Mouse (Mus musculus): ENCODE measurements around the gene Cygb. TPM values are rescaled to one million over a fixed set of nuclear protein-coding genes. Genes with fewer than 3 reads are reported as not detected.
"Not testable (repeated sequence)": the region's sequence is repeated elsewhere in the genome, so short reads cannot be mapped to it uniquely, and the experiment has no call there.

Gene Cygb
- total RNA-seq, 4 experiments from 2014 or later = 55.8 to 62.7 (median 58.2) TPM

GRCm38 (mm10) chr11:116641168-116641567 is 12.9 kb downstream of the Cygb start:
- no peak for DNase-seq (ENCODE audit: low spot score in 2 of 2)

GRCm38 (mm10) chr11:116636607-116637006 is 17.5 kb downstream of the Cygb start:
- not testable (repeated sequence) for DNase-seq (ENCODE audit: low spot score in 2 of 2)

DNA sequence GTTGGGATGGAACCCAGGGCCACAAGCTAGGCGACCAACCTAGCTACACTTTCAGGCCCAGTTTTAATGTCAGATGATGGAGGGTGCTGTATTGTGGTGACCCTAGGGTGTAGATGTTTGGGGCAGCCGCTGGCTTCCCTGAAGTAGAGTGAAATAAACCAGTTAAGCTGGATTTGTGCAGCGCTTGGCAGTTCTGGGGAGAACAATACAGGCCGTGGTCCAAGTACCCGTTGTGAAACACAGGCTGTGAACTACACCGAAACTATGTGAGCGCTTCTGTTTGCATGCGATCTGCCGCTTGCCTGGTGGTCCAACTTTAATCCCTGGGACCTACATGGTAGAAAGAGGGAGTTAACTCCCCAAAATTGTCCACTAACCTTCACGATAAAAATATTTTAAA is 21.2 kb downstream of the Cygb start:
- DNase-seq (ENCODE audit: low spot score in 2 of 2) = no peak

- DNase-seq (ENCODE audit: low spot score in 2 of 2) = no peak
Observed at GRCm38 (mm10) chr11:116630171-116630965, 23.7 kb downstream of the Cygb start.

- no peak for DNase-seq (ENCODE audit: low spot score in 2 of 2)
Observed at GRCm38 (mm10) chr11:116629472-116629871, 24.6 kb downstream of the Cygb start.

DNA sequence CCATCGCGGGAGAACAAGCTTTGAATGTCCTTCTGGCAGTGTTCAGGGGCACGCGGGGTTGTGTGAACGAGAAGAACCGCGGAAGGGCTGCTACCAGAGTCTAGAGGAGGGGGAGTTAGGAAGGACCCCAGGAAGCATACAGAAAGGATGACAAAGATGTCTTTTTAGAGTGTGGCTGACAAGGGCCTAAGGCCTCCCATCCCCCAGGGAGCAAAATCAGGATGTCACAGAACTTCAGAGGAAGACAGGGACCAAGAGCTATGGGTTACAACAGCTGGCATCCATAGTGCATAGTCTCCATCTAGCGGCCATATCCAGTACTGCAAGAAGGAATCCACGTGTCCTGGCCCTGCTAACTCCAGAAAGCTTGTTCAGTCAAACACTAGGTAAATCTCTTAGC is 25.4 kb downstream of the Cygb start:
- DNase-seq (ENCODE audit: low spot score in 2 of 2) = peak; percentile 62 to 66

DNA sequence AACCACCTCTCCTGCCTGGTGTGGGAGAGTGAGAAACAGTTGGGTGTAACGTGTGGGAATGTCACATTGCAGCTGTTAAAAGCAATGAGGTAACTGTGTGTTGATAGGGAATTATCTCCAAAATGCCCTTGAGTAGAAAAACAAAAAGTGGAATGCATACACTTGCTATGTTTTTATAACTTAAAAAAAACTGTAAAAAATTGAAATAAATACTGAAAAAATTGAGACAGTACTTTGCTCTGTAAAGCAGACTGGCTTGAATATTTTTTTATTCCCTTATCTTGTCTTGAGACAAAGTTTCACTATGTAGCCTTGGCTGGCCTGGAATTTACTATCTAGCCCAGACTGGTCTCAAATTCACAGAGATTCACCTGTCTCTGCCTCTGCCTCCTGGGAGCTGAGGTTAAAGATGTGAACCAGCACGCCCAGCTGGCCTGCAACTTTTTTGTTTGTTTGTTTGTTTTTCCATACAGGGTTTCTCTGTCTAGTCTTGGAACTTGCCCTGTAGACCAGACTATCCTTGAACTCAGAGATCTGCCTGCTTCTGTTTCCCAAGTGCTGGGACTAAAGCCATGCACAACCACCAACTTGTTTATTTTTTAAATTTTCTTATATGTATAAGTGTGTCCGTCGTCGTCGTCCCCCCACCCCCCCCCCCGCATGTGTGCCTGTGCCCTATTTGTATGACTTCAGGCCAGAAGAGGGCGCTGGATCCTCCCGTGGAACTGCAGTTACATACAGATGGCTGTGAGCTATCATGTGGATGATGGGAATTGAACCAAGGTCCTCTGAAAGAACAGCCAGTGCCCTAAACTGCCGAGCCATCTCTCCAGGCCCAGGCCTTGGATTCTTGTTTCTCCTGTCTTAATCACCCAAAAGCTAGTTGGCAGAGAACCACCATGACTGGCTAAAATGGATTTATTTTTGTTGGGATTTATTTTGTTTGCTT is 26.8 kb downstream of the Cygb start:
- DNase-seq (ENCODE audit: low spot score in 2 of 2) = no peak

DNA sequence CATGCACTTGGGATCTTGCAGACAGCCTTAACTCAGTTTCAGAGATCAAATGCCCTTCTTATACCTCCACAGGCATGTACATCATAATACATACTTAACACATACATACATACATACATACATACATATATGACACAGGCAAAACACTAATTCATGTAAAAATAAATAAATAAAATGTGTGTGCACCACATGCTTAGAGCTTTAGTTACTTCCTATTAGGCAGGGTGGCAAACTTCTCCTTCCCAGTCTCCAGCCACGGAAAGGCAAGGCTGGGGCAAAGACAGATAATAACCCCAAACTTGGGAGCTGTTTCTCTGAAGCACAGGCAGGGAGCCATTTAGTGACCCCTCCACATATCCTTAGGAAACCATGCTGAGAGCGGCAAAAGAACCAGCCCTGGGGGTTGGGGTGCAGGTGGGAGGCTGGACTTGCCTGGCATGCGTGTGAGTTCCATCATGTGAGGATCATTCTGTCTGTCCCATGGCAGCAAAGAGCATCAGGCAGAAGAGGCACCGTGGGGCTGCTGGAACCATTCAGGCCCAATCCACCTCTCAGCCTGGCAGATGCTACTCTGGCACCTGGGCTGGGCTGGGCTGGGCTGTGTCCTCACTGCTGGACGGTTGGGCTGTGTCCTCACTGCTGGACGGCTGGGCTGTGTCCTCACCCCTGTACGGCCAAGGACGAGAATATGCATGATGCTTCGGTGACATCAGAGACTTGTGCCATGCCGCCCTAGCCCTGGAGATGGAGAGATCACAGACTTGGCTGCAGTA is 27.6 kb downstream of the Cygb start, which contains the start of gene Rhbdf2:
Gene Rhbdf2, minus strand, starts transcription at position 721 of the 773 bp plus-strand sequence.
- DNase-seq (ENCODE audit: low spot score in 2 of 2) = no peak

DNA sequence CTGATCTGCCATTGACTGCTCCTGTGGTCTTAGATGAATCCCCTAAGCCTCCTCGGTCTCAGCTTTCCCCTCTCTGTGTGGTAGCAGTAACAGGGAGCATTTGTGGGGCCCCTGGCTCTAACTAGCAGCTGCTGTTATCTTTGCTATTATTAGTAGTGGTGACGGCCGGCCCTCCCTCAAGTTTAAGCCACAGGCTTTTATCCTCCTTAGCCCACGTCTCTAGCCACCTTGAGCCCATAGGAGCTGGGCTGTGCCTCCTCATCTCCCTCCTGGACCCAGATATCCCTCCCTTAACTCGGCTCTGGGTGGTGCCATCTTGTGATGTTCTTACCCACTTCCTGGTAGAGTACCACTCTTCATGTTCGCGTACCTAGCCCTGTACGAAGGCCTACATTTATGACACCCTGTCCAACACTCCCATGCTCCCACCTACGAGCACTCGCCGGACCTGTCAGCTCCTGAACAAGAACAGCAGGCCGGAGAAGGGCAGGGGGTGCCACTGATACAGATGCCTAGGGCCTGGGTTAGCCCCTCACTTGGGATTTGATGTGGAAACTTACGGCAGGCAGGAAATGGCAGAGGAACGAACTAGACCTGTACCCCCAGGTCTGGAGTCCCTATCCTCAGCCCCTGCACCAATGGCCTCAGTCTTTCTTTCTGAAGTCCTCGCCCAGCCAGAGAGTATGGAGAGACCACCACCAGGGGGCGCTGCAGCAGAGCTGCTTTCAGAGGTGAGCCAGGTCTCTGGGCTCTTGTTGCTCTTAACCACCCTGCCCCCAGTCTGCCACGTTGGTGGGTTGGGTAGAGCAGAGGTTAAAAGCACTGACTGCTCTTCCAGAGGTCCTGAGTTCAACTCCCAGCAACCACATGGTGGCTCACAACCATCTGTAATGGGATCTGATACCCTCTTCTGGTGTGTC is 28.8 kb downstream of the Cygb start:
- DNase-seq (ENCODE audit: low spot score in 2 of 2) = no peak

- no peak for DNase-seq (ENCODE audit: low spot score in 2 of 2)
Observed at GRCm38 (mm10) chr11:116624131-116624832, 29.8 kb downstream of the Cygb start.

DNA sequence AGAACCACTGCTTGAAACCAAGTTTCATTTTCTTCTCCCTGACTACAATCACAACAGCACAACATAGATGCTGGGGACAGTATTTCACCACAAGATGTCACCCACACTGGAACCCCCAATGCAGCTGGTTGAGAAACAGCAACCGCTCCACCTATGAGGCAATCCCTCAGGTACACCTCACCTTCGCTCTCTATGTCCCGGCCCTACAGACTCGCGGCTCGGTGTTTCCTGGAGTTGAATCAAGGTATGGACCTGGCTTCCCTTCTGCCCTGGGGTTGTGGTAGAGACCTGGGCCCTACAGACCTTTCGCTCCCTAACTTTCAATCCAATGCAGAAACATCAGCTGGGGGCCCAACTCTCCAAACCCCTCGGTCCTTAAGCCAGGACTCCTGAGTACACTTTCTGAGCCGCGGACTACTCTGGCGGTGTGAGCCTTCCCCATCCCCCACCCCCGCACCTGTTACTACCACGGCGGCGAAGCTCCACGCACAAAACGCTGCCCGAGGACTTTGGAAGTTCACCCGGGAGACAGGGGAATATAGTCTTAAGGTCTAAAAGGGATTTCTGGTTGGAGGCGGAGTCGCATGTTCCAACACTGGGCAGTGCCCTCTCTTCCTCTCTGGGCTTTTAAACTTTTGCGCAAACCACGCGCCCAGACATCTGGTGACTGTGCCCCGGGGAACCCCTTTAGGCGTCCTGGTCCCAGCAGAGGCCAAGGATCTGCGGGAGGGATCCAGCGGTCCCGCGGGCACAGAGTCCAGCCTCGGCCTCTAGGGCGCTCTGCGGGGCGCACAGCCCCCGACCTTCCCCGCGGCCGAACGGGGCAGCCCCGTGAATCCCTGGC is 30.6 kb downstream of the Cygb start:
- no peak for DNase-seq (ENCODE audit: low spot score in 2 of 2)

GRCm38 (mm10) chr11:116621258-116621704 is 32.8 kb downstream of the Cygb start:
- no peak for DNase-seq (ENCODE audit: low spot score in 2 of 2)

DNA sequence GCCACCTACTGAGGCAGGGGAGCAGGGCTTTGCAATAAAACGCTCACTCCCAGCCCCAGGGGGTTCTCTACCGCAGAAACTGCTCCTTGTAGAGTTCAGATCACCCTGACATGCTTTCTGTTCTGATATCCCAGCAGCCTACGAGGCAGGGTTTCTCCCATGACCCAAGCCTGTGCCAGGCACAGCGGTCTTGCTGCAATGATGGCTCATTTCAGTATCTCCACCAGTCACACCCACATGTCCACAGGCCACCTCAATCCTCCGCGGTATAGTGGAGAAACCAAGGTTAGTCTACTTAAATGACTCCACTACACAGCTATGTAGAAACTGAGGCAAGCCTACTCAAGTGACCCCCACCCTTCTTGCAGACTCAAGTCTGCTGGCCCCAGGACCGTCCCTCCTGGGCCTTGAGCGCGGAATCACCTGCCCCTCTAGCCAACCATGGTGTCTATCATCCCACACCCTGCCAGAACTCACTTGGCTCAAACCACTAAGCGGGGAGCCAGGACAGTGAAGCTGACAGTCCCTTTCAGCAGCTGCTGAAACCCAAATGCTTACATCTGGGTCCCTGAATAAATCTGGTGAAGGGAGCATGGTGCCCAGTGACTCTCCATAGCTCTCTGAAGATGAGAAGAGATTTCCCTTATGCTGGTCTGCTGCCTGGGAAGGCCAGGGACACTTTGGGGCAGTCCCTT is 33.4 kb downstream of the Cygb start:
- DNase-seq (ENCODE audit: low spot score in 2 of 2) = no peak

DNA sequence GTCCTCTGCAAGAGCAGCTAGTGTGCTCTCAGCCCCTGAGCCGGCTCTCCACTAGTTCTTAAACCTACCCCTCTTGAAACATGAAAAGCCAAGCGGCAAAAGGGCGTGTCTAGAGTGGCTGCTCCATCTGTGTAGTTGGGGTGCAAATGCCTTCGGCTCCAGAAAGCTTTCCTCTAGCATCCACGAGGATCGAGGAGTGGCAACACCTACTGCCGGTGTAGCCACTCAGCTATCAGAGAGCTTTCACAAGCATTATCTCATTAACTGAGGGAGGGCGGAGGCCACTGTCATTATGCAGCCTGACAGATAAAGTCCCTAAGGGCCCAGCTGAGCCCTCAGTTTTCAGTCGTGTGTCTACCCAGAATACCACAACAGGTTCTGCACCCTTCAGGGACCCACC is 34.0 kb downstream of the Cygb start:
- no peak for DNase-seq (ENCODE audit: low spot score in 2 of 2)

DNA sequence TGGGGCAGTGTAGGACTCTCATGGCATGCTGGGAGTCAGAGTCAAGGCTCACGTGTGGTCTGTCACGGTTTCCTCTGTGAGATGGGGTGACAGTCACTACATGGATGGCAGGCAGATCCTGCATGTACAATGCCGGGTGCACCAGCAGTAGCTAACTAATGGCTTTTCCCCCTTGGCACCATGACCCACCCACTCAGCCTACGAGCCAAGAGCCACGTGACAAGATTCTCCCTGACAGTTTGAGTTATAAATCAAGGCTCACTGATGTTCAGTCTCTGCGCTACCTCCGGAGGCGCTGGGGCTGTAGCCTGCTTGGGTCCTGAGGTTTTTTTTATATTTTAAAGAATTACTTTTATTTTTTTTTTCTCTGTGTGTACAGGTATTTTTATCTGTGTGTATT is 34.6 kb downstream of the Cygb start:
- no peak for DNase-seq (ENCODE audit: low spot score in 2 of 2)

GRCm38 (mm10) chr11:116619156-116619555 is 35.0 kb downstream of the Cygb start:
- no peak for DNase-seq (ENCODE audit: low spot score in 2 of 2)

GRCm38 (mm10) chr11:116618666-116619065 is 35.4 kb downstream of the Cygb start:
- no peak for DNase-seq (ENCODE audit: low spot score in 2 of 2)

GRCm38 (mm10) chr11:116617641-116618040 is 36.5 kb downstream of the Cygb start:
- DNase-seq (ENCODE audit: low spot score in 2 of 2) = peak in 1 of 2 experiments; percentile 34
